Mouse (Mus musculus) cerebellum, postnatal 4 days (tissue): ENCODE data around the gene Plch1.

ENCODE experiments used
- DNase-seq, 2 experiments: peaks; one replicate each; pipeline ENCODE4 v3.0.0; 2022; ENCODE audit warnings: low spot score in 2 of 2, mixed read lengths in 1 of 2

Plch1 gene

DNA sequence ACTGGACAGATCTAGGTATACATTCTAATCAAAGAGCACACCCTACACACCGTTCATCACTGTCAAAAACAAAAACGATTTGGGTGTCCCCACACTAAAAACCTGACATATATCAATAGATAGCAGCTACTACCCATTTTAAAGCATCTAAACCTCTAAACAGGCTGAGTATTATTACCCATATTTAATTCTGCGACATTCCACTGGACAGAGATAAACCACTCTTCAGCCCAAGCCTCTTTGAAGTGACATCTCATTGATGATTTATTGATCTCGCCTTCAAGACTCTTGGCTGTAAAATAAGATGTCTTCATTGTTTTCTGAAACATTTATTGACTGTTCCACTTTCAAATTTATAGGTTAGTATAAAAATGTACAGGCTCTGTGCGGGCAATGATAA is 46.4 kb downstream of the Plch1 start:
- no peak for DNase-seq

DNA sequence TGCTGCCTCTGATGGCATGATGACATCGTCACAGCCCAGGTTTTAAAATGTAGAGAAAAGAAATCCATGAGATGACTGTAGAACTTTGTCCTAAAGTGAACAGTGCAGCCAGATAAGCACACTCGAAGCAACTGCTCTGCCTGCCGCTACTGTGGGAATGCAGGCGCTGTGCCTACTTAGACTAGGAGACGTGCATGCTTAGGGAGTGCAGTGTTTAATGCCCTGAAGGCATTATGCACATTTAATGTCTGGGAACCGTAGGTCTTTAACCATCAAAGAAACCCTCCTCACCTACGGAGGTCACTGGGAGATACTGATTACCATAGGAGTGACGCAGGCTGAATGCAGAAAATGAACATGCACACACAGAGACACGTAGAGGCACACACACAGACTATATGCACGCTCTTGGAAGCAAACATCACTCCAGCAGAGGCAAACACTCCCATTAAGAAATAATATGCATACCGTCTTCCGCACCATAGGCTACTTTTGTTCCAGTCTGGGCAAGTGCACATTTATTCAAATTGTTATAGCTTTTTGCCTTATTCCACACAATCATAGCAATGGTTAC is 48.1 kb downstream of the Plch1 start:
- no peak for DNase-seq

DNA sequence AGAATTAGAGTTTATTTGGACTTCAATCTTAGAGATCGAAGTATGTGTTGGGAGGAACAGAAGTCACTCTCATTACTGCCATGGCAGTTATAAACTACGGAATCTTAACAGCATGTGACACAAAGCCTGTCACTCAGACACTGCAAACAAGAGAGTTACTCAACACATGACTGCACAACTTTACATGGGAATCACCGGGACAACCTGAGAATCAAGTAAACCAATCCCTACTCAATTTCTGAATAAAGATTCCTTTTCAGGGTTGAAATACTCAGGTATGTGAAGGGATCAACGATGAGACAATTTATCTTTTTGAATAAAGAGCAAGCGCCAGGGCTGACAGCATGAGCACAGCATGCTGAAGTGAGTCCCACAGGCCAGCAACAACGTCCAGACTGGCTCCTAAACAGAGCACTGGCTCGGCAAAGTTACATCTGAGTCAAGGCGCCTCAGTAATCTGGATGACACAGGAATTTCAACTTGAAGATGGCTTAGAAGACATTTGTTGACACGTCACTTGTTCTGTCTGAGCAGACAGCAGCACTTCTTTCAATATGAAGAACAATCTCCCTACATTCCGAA is 49.4 kb downstream of the Plch1 start:
- DNase-seq = no peak

DNA sequence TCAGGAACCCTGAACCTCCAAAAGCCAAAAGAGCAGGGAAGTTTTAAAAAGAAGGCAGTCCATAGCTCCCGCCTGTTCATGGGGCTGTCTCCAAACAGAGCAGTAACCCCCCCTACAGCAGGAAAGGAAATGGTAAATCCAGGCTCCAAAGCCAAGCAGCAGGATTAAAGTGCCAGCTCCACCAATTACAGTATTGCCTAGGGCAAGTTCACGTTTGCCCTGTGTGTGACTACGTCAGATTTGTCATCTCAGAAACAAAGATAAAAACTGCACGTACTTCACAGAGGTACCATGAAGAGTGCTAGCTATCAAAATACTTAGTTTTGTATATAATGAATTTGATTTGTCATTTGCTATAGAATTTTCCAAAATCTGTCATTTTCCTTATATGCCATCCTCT is 55.1 kb downstream of the Plch1 start:
- no peak for DNase-seq

DNA sequence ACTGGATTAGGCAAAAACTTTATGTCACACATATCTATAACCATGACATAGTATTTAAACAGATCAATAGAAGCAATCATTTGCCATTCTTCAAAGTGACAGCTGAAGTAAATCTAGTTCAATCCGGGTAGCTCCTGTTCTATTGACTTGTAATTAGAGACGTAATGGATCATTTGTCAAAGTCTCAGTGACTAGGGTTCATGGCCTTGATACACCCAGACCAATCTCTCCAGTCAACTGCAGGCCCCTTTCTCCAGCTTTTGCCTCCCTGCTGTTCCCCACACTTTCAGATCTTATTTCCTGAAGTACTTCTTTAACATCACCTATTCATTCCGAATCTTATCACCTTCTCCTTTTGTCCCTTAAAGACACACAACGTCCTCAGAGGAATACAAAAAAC is 56.8 kb downstream of the Plch1 start:
- no peak for DNase-seq

DNA sequence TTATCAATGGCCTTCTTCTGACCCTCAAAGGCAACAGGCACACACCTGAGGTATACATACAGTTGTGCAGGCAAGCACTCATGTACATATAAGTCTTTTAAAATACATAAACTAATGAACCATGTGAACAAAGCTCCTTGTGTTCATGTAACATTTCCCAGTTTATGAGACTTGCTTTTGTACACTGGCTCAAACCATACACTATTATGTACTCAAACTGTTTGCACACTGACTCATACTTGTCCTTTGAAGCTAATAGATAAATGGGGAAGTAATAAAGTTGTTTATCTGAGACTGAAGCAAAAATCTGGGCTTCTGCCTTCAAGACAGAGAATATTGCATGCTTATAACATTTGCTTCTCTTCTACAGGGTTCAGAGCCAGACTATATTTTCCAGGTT is 61.5 kb downstream of the Plch1 start:
- no peak for DNase-seq

DNA sequence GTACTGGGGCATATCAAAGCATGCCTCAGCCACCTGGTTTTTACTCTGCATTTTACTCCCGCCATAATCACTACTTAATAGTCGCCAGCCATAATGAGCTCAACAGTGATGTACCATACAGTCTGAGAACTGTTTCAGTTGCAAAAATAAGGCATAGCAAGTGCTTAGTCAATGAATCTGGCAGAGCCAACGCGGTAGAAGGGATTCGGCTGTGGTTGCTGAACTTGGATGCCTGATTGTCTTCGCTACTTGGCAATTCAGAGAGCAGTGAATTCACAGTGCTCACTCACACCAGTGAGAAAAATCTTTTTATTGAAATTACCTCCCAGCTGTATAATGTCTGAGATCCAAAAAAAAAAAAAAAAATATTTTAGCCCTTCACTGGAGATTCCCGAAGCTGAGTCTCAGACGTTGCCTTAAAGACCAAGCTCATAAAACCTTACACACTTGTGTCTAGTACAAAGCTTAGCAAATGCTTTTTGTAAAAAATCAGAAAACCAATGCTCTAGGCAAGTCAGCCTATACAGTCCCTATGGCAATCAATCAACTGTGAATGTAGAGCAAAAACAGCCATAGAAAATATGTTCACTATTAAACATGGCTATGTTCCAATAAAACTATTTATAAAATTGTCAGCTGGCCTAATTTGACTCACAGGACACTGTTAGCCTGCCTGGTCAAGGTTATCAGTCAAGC is 62.2 kb downstream of the Plch1 start:
- DNase-seq = no peak

DNA sequence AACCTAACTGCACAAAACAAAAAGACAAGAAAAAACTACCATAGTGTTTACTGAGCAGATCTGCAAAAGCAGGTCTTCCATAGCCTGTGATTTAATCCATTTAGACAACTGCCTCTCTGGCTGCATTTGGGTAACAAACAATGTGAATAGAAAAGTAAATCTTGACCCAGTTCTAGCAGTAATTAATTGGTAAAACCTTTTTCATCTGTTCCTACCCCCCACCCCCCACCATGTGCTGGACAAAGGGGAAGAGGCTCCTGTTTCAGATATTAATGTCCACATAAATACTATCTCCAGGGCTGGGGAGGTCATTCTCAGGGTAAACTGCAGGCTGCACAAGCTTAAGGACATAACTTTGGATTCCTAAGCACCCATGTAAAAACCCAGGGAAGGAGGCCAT is 63.5 kb downstream of the Plch1 start:
- no peak for DNase-seq

DNA sequence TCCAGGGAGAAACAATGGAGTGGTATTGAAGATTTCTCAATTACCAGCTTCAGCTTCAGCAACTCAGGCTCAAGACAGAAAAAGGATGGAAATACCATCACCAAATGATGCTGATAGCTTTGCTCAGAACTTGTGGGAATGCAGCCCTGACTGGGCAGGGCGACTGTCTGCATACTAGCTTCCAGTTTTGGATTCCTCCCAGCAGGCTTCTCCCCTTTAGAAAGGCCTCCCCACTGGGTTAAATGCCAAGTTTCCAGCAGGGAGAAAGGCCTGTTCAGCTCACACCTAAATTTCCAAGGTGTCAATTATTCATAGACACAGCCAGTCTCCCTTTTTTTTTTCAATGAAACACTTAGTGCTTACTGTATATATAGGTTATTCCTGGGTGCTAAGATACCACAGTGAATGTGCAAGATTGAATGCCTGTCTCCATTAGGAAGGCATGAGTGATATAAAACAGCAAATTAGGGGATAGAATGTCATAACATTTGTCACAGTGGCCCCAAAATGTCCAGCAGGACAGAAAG is 75.3 kb downstream of the Plch1 start:
- no peak for DNase-seq

DNA sequence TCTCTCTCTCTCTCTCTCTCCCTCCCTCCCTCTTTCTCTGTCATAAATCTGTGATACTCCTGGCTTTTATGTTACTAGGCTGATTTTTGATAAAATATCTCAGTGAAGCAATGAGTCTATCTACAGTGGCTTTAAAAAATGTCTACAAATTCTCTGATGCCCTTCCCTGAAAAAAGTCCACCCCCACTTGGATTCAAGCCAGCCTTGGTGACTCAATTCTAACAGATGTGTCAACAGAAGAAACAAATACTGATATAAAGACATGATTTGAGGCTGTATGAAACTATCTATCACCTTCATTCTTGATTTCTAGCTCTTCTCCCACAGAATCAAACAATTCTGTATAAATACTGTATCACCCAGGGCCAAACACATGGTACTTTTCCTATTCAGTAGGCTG is 76.6 kb downstream of the Plch1 start:
- DNase-seq = no peak

DNA sequence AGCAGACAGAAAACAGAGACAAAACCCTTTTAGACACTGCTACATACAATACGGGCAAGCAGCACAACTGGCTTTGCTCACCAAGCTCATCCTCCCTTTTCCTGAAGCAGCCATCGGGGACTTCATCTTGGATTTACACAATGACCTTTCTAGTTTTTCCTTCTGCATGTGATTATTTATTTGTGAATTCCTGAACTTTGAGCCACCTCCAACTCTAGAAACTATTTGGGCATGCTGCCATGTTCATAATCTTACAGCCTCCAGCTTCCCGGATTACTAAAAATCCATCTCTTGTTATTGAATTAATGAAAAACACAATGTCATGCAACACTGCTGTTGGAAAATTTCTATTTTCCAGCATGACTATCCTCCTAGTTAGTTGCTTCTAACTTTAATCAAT is 84.1 kb downstream of the Plch1 start:
- DNase-seq = no peak

DNA sequence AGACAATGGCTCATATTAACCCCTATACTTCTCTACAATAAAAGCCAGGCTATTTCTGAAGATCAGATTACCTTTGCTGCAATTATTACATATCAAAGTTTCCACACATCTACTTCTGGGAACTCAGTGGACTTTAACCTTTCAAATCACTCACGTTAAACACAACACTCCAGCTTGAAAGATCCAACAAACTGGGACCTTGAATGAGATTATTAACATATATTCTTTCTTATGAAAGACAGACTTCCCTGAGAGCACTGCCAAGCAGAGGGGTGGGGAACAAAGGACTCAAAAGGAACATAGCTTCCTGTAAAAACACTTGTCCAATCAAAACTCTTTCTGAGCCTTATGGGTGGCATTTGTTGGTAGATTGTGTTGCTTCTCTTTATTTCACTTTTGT is 85.1 kb downstream of the Plch1 start:
- DNase-seq = no peak

DNA sequence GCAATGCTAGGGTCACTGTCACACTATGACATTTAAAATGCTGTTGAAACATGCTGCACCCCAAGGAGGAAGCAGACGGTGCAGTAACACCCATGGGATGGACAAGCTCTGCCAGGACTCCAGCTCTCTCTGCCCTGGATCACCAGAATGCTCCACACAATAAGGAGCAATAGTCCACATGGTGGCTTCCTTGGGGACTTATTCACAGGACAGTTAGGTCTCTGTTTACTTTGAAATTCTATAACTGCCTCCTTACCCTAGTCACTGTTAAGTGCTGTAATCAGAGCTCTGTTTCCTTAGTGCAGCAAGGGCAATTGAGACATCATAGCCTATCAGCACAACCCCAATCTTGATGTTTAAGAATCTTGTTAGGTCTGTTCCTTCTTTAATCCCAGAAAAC is 92.4 kb downstream of the Plch1 start:
- no peak for DNase-seq

DNA sequence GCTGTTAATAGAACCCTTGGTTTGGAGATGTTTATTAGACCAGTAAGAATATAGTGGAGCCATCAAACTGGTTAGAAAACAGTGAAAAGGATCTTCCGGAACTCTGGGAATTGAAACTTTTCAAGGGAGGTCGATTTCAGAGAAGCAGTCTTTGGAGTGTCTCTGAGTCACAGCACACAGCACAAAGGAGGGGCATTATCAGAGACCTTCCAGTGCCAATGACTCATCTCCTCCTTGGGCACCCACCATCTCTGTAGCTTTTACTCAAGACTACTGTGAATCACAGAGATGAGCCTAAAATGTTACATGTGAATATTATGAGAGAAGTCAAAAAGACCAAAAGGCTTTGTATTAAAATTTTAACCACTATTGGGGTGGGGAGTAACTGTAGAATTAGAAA is 93.8 kb downstream of the Plch1 start:
- DNase-seq = no peak

DNA sequence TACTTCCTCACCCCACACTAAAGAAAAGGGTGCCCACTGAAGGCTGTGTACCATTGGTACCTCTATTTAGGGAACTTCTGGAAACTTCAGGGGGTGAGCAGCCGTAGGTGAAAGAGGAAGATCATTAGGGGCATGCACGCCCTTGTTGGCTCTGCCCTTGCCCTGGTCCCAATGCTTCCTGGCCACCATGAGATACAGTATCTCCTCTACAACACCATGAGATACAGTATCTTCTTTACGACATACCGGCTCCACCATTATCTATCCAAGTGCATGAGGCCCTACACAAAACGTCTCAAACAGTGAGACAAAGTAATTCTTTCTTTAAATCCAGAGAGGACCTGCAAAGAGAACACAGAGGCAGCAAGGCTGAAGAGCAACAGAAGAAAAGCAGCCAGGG is 98.6 kb downstream of the Plch1 start:
- DNase-seq = no peak

DNA sequence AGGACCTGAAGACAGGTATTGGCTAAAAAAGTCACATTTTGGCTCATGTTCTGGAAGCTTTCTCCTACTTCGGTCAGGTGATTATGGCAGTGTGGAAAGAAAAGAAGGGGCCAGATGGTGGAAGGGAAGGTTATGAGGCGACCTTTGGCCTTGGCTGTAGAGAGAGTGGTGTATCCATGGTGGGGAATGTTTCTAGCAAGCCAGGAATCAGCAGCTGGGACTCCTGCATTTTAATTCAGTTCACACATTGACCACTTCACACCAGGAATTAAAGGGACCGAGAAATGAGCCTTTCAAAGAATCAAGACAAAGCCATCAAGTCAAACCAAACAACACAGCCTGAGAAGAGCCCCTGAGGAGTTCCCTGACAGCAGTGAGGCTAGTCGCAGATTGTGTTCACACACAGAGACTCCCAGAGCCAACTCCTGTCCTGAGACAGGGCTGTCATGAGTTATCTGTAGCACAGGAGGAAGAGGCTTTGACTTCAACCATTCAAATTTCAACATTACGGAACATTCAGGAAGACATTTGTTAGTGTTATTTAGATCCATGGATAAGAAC is 112.4 kb downstream of the Plch1 start:
- DNase-seq = no peak

DNA sequence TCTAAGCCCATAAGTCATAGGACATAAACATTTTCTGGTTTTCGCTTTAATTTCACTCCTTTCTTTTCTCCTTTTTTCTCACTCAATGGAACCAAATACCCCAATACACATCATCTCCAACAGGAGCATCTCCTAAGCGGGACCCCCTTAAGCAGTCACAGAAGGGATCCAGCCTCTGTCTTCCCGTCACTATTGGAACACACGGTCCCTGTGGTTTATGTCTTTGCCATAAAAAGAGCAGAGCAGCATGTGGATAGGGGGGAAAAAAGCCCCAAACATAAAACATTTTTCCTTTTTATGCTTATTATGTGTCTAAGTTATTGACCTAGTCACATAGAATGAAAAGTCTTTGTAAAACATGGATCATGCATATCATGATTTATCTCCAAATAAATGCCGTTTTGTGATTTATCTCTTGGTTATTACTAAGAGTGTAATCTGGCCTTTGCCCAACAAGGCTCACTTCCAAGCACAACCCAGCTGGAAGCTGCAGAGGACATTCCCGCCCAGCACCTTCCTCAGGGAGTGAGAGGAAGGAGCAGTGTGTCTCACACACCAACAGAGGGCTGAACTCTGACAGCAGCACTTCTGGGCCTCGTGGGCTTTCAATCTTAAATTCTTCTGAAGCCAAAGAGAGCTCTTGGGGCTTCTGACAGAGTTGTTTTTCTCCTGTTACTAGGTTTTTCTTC is 126.5 kb downstream of the Plch1 start:
- peak in 1 of 2 experiments; percentile 5 for DNase-seq

DNA sequence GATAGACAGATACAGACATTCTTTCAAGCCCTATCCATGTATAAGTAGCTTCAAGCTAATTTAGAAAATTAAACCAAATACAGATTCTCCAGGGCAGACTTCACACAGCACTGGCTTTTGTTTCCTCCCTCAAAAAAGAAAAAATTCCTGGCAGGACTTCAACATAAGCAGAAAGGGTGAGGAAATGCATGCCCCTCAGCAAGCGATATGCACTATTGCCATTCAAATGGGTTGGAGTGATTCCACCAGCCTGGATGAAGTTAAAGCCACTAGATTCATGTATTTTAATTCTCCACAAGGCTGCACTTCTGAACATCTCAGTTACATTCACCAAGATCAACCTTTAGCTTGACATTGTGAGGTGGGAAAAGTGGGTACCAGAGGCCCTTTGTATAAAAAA is 138.5 kb downstream of the Plch1 start:
- DNase-seq = no peak

DNA sequence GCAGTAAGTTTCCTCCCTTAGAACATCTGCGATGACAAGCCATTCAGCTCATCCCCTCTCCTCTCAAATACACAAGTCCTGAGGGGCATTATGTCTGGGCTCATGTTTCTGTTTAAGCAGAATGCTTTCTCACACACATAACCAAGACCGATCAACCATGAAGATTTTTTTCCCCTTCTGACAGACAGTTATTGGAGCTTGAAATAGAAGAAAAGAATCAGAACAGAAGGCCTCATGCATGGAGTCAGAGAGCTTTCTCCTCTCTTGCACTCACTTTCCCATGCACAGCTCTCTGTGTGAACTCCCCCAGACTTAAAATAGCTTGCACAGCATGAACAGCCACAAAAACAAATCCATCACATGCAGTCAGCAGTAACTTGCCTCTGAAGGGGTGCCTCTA is 159.2 kb downstream of the Plch1 start:
- no peak for DNase-seq

DNA sequence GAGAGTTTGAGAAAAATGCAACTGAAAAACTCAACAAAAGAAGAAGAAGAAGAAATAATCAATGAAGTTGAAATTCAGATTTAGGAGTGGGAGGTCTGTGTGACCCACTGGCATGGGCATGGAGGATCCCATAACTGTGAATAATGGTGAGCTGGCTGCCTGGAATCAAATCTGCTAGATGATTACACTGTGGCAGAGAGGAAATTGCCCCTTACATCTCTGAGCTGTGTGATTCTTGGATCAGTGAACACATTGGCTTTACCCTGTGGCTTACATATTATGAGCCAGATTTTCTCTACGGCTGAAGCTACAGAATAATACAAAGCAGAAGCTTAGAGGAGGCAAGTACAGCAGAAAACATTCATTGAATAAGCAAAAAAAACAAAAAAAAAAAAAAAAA is 170.9 kb downstream of the Plch1 start:
- DNase-seq = no peak

DNA sequence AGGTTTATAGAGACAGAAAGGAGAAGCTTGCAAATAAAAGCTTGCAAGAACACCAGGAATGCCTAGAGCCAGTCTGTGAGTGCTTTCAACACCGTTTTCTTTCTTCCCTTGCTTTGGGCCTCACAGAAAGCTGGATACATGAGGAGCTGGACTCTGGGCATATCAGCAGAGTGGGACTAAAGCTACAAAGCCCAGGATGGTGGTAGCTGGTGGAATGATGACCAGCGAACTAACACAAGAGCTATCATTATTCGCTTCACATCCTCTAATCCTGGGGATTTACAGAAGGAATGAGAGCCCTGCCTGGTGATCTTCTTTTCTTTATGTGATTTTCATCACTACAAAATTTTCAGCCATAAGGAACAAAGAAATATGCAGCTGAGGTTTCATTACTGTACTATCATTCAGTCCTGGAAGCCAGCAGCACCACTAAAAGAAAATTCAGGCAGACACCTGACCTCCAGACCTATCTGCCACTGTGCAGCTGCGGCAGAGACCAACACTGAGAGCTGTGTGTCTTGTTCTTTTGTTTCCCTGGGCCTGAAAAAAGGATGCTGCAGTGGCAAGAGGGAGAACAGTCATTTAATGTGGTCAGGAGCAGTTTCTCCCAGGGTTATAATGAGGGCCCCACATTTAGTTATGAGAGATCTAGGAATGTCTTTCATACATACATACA is 172.5 kb downstream of the Plch1 start:
- no peak for DNase-seq

DNA sequence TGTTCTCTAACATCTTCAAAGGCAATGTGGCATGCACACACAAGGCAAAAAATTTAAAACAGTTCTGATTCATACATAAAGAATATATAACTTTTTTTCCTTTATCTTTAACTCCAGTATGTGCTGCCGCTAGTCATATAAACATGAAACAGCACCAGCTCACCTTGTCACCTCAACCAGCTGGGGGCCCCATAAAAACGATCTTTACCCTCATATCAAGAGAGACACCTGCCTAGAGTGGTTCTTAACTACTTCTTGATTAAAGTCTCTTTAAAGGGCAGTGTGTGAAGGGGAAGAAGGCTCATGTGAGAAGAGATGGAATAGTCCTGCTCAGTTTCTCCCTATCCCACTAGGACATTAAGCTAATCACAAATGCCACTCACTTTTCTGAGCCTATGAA is 205.6 kb downstream of the Plch1 start:
- no peak for DNase-seq
